Mouse (Mus musculus): ENCODE results near the gene Noct. TPM values are rescaled to one million over a fixed set of nuclear protein-coding genes. Genes with fewer than 3 reads are reported as not detected.
"Not testable (repeated sequence)": the region's sequence is repeated elsewhere in the genome, so short reads cannot be mapped to it uniquely, and the experiment has no call there.

The Noct gene
- polyA plus RNA-seq, 1 experiment from 2014 or later: 4.2 TPM

GRCm38 (mm10) chr3:51209503-51210314 lies 14.5 kb upstream of the Noct start:
- H3K4me1 ChIP-seq (ENCODE audit: insufficient read depth, low read depth, low read length): no peaks in the 10 kb centered on the region
- no peaks in the 10 kb centered on the region for H3K9me3 ChIP-seq (ENCODE audit: low read length)
- DNase-seq (ENCODE audit: low spot score) (peak; percentile 42), ATAC-seq (peak; percentile 60)
- H3K4me3 ChIP-seq (ENCODE audit: low read depth, low read length): no peak overlapping the region
- H3K4me2 ChIP-seq (replicated peaks; ENCODE audit: low read depth, low read length): no peak overlapping the region
- no peak for TF ChIP-seq CTCF (IDR thresholded peaks at IDR 0.05)
- 0 out of 2 replicates have a peak, but pooled peaks have one; percentile 45 for TF ChIP-seq EP300 (IDR thresholded peaks at IDR 0.05)
- H3K9ac ChIP-seq (replicated peaks; ENCODE audit: low read depth): no peak overlapping the region
- no peaks in the 10 kb centered on the region for H3K36me3 ChIP-seq (ENCODE audit: insufficient read depth, low read length)
- no peaks in the 10 kb centered on the region for H3K27me3 ChIP-seq (replicated peaks; ENCODE audit: insufficient read depth, low read length)
- 77% methylated on average over 7 of the region's 7 CpGs for WGBS
- no peak overlapping the region for H3K27ac ChIP-seq (ENCODE audit: low read length)

DNA sequence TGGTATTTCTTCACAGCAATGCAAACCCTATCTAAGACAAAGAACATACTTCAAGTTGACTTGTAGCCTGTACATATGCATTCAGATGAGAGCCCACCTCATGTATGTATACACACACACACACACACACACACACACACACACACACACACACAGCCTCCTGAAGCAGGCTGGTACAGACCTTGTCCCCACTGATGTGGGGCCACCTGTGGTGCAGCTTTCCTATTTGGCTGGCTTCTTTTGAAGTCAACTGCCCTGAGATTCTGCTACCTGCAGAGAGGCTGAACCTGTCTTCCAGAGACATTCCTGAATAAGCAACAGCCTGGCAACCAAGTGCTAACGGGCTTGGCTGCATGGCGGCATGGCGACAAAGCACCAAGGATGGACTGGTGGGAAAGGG lies 13.8 kb upstream of the Noct start:
- 98% methylated on average over 3 of the region's 3 CpGs for WGBS
- Histone ChIP-seq H3K4me2 (replicated peaks; ENCODE audit: low read depth, low read length) (no peak overlapping the region), H3K36me3 (ENCODE audit: insufficient read depth, low read length) (no peaks in the 10 kb centered on the region), H3K4me3 (ENCODE audit: low read depth, low read length) (no peak overlapping the region), H3K27me3 (replicated peaks; ENCODE audit: insufficient read depth, low read length) (no peaks in the 10 kb centered on the region), H3K27ac (ENCODE audit: low read length) (no peak overlapping the region), H3K9ac (replicated peaks; ENCODE audit: low read depth) (no peak overlapping the region), H3K9me3 (ENCODE audit: low read length) (no peaks in the 10 kb centered on the region), H3K4me1 (ENCODE audit: insufficient read depth, low read depth, low read length) (no peaks in the 10 kb centered on the region)
- no peak for TF ChIP-seq EP300 (IDR thresholded peaks at IDR 0.05)
- TF ChIP-seq CTCF (IDR thresholded peaks at IDR 0.05): no peak
- DNase-seq (ENCODE audit: low spot score) (no peak), ATAC-seq (no peak)

GRCm38 (mm10) chr3:51213111-51213510 lies 11.1 kb upstream of the Noct start:
- TF ChIP-seq CTCF (IDR thresholded peaks at IDR 0.05) (no peak), EP300 (IDR thresholded peaks at IDR 0.05) (no peak)
- Histone ChIP-seq H3K4me2 (replicated peaks; ENCODE audit: low read depth, low read length) (no peak overlapping the region), H3K36me3 (ENCODE audit: insufficient read depth, low read length) (no peaks in the 10 kb centered on the region), H3K9ac (replicated peaks; ENCODE audit: low read depth) (no peak overlapping the region), H3K9me3 (ENCODE audit: low read length) (no peaks in the 10 kb centered on the region), H3K27ac (ENCODE audit: low read length) (no peak overlapping the region), H3K4me3 (ENCODE audit: low read depth, low read length) (no peak overlapping the region), H3K27me3 (replicated peaks; ENCODE audit: insufficient read depth, low read length) (no peaks in the 10 kb centered on the region), H3K4me1 (ENCODE audit: insufficient read depth, low read depth, low read length) (no peaks in the 10 kb centered on the region)
- DNase-seq (ENCODE audit: low spot score) (no peak), ATAC-seq (no peak)
- 98% methylated on average over 3 of the region's 3 CpGs for WGBS

DNA sequence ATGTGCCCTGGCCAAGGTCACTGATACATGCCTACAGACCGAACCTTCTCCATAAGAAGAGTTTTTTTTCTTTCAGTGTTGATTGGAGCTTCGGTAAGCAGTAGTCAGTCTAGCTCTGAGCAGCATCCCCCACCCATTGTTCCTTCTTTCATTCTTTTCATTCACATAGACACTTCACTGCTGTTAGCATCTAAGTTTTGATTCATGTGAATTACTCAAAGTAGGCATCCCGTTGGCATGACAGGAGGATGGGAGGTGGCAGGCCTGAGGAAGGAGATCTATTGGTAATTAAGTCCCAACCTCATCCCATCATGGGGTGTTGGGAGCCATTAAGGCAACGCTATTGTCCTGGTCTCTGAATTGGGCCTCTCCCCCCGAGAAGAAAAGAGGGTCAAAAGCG lies 8.6 kb upstream of the Noct start:
- Histone ChIP-seq H3K4me2 (replicated peaks; ENCODE audit: low read depth, low read length) (no peak overlapping the region), H3K36me3 (ENCODE audit: insufficient read depth, low read length) (no peaks in the 10 kb centered on the region), H3K27ac (ENCODE audit: low read length) (no peak overlapping the region), H3K27me3 (replicated peaks; ENCODE audit: insufficient read depth, low read length) (no peaks in the 10 kb centered on the region), H3K9me3 (ENCODE audit: low read length) (no peaks in the 10 kb centered on the region), H3K4me1 (ENCODE audit: insufficient read depth, low read depth, low read length) (no peaks in the 10 kb centered on the region), H3K9ac (replicated peaks; ENCODE audit: low read depth) (no peak overlapping the region), H3K4me3 (ENCODE audit: low read depth, low read length) (no peak overlapping the region)
- DNase-seq (ENCODE audit: low spot score) (no peak), ATAC-seq (no peak; the same call in 1 of the 2 replicates)
- TF ChIP-seq EP300 (IDR thresholded peaks at IDR 0.05): no peak
- WGBS: 82% methylated on average over 6 of the region's 6 CpGs

DNA sequence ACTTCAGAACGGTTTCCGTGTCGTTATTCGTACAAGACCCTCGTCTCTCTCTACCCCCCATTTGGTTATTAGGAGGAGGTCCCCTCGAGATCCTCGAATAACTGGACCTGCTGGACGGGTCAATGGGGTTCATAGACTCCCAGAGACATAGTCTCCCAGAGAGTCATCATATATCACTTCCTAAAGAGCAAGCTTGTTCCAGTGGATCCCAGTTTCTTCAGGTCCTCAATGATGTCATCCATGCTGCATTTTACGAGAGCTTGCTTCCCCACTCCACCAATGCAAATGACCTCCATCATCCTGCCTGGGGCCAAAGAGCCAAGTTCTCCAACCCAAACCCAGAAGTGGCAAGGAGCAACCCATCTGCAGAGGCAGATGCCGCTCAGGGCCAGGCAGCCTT lies 7.9 kb upstream of the Noct start:
- WGBS: 79% methylated on average over 5 of the region's 10 CpGs
- H3K4me3 ChIP-seq (ENCODE audit: low read depth, low read length); H3K9me3 ChIP-seq (ENCODE audit: low read length); H3K36me3 ChIP-seq (ENCODE audit: insufficient read depth, low read length); H3K9ac ChIP-seq (replicated peaks; ENCODE audit: low read depth); H3K4me1 ChIP-seq (ENCODE audit: insufficient read depth, low read depth, low read length); DNase-seq (ENCODE audit: low spot score); H3K27ac ChIP-seq (ENCODE audit: low read length); ATAC-seq; H3K27me3 ChIP-seq (replicated peaks; ENCODE audit: insufficient read depth, low read length); H3K4me2 ChIP-seq (replicated peaks; ENCODE audit: low read depth, low read length): not testable (repeated sequence)

DNA sequence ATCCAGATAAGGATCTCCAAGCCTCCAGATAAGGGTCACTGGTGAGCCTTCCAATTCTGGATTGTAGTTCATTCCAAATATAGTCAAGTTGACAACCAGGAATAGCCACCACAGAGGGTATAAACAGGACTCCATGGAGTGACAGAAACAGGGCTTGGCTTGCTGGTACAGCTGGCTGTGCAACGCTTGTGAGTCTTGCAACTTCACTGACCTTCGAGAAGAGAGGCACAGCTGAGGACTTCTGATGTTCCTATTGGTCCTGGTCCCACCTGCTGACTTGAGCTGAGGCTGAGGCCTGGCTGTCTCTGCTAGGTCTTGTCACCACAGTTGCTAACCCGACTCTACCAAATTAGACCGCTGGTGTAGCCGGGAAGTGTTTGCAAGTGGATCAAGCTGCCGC lies 5.9 kb upstream of the Noct start:
- H3K27me3 ChIP-seq (replicated peaks; ENCODE audit: insufficient read depth, low read length); ATAC-seq; H3K9me3 ChIP-seq (ENCODE audit: low read length); DNase-seq (ENCODE audit: low spot score); H3K4me1 ChIP-seq (ENCODE audit: insufficient read depth, low read depth, low read length); H3K4me3 ChIP-seq (ENCODE audit: low read depth, low read length); H3K4me2 ChIP-seq (replicated peaks; ENCODE audit: low read depth, low read length); H3K36me3 ChIP-seq (ENCODE audit: insufficient read depth, low read length); H3K9ac ChIP-seq (replicated peaks; ENCODE audit: low read depth); H3K27ac ChIP-seq (ENCODE audit: low read length): not testable (repeated sequence)
- 88% methylated on average over 6 of the region's 6 CpGs for WGBS

- Histone ChIP-seq H3K27ac (ENCODE audit: low read length) (no peak overlapping the region), H3K9ac (replicated peaks; ENCODE audit: low read depth) (no peak overlapping the region), H3K4me1 (ENCODE audit: insufficient read depth, low read depth, low read length) (peaks cover 5% of the 10 kb centered on the region; the same call in 1 of the 2 replicates), H3K27me3 (replicated peaks; ENCODE audit: insufficient read depth, low read length) (no peaks in the 10 kb centered on the region), H3K4me3 (ENCODE audit: low read depth, low read length) (no peak overlapping the region), H3K36me3 (ENCODE audit: insufficient read depth, low read length) (no peaks in the 10 kb centered on the region), H3K9me3 (ENCODE audit: low read length) (no peaks in the 10 kb centered on the region), H3K4me2 (replicated peaks; ENCODE audit: low read depth, low read length) (no peak overlapping the region)
- no peak for DNase-seq (ENCODE audit: low spot score)
- TF ChIP-seq CTCF (IDR thresholded peaks at IDR 0.05): no peak
- no peak for ATAC-seq
- WGBS: 90% methylated on average over 5 of the region's 5 CpGs
These were observed 5.0 kb upstream of the Noct start for GRCm38 (mm10) chr3:51219213-51219612.

All from lung, postnatal 0 days (tissue).